Mouse (Mus musculus) hematopoietic stem cell, adult 5-6 weeks (primary cell): Measurements from ENCODE around the gene Samd13. TPM values are rescaled to one million over a fixed set of nuclear protein-coding genes. Genes with fewer than 3 reads are reported as not detected.

Source experiments
- ATAC-seq, 2 experiments: fragments of 125-278 bp in 1 of 2; replicated peaks in 1 of 2; 2 replicates each; pipeline ENCODE4 v1.8.0; 2016 to 2017; ENCODE audit warnings: inconsistent platforms in 2 of 2, mild to moderate bottlenecking in 2 of 2, moderate number of reproducible peaks in 2 of 2, low read depth in 1 of 2, moderate TSS enrichment in 1 of 2; ENCODE audit not compliant: low FRiP score in 2 of 2, poor library complexity in 2 of 2, severe bottlenecking in 2 of 2, insufficient read depth in 1 of 2, low TSS enrichment in 1 of 2
- total RNA-seq: library from RNA; stranded (forward); fragments of 172-1452, 232-1000 nt; gene quantifications from 2 replicates; pipeline ENCODE4 v1.2.3, GENCODE M21; 2017

The Samd13 gene
- total RNA-seq, 1 experiment from 2014 or later, result 5.0 TPM

- peak; percentile 21 to 55; a peak in 3 of 4 replicates for ATAC-seq
Measured at GRCm38 (mm10) chr3:146628227-146628982, 57.0 kb downstream of the Samd13 start.

- no peak for ATAC-seq
Measured at GRCm38 (mm10) chr3:146625766-146626165, 59.6 kb downstream of the Samd13 start.

- no peak for ATAC-seq
Measured at GRCm38 (mm10) chr3:146621966-146622365, 63.4 kb downstream of the Samd13 start.

- no peak for ATAC-seq
Measured at GRCm38 (mm10) chr3:146620555-146621249, 64.7 kb downstream of the Samd13 start.

- ATAC-seq, result no peak
Measured at GRCm38 (mm10) chr3:146620101-146620500, 65.3 kb downstream of the Samd13 start.

- ATAC-seq, result no peak
Measured at GRCm38 (mm10) chr3:146618357-146618756, 67.0 kb downstream of the Samd13 start.

GRCm38 (mm10) chr3:146617946-146618345, 67.4 kb downstream of the Samd13 start:
- no peak for ATAC-seq

GRCm38 (mm10) chr3:146616533-146617283, 68.7 kb downstream of the Samd13 start:
- peak; percentile 82 to 86 for ATAC-seq

- no peak for ATAC-seq
Measured at GRCm38 (mm10) chr3:146615496-146615895, 69.9 kb downstream of the Samd13 start, which contains the start of gene Dnase2b. TSS of gene Dnase2b (minus strand) at chr3:146615596.

- ATAC-seq, result no peak
Measured at GRCm38 (mm10) chr3:146611821-146612220, 73.6 kb downstream of the Samd13 start.

GRCm38 (mm10) chr3:146611261-146611660, 74.1 kb downstream of the Samd13 start:
- no peak for ATAC-seq

- ATAC-seq, result no peak
Measured at GRCm38 (mm10) chr3:146610322-146610721, 75.1 kb downstream of the Samd13 start.

- peak in 1 of 2 experiments; percentile 31; a peak in 1 of 4 replicates for ATAC-seq
Measured at GRCm38 (mm10) chr3:146607368-146607767, 78.0 kb downstream of the Samd13 start.

GRCm38 (mm10) chr3:146604647-146605046, 80.7 kb downstream of the Samd13 start:
- ATAC-seq, result no peak

GRCm38 (mm10) chr3:146602531-146602930, 82.9 kb downstream of the Samd13 start:
- ATAC-seq, result no peak

- ATAC-seq, result no peak
Measured at GRCm38 (mm10) chr3:146601205-146601604, 84.2 kb downstream of the Samd13 start.

GRCm38 (mm10) chr3:146599198-146599900, 86.0 kb downstream of the Samd13 start:
- ATAC-seq, result no peak
